Mouse (Mus musculus) small intestine, adult 10 weeks (tissue): ENCODE data around the gene Pdlim1. TPM values are rescaled to one million over a fixed set of nuclear protein-coding genes. Genes with fewer than 3 reads are reported as not detected.

Source experiments
- polyA plus RNA-seq: library from polyadenylated mRNA; stranded (reverse); fragments of 350-450 nt; fragmentation: Illumina TruSeq; extraction: RNeasy Lipid Tissue Mini Kit (QIAGEN cat#74804); gene quantifications from one replicate; pipeline ENCODE4 v1.2.3, GENCODE M21; 2014; ENCODE audit warnings: low replicate concordance

Pdlim1 gene
- polyA plus RNA-seq: 20.2 TPM

DNA sequence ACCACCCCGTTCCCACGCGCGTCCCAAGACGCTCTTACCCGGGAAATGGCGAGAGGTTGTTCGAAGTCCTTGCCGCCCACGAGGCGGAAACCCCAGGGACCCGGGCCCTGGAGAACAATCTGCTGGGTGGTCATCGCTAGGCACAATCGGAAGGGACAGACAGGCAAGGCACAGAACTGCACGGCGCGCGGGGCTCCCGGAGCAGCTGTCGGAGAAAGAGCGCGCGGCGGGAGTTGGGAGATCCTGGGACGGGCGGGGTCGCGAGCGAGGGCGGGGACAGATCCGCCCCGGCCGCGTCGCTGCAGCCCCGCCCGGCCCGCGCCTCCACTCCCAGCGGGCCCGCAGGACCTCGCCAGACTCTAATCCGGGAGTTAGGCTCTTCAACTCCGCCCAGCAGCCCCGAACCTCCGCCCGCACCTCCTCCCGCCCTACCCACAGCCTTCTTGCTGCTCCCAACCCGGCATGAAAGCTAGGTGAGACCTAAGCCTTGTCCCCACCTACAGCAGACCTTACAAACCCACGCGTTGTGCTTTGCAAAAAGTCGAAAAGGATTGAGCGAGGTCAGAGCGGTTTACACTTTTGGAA is at the start of gene Pdlim1:
Gene Pdlim1, minus strand, starts transcription at position 535 of the 585 bp plus-strand sequence.

GRCm38 (mm10) chr19:40187160-40187559 is 84.5 kb downstream of the Pdlim1 start, which contains the start of gene Cyp2c70:
Gene Cyp2c70 (minus strand): TSS chr19:40187333.

Other genes starting within 250 kb of the Pdlim1 start
- gene Cyp2c54, start 198.0 kb downstream of the Pdlim1 start, polyA plus RNA-seq: not detected
- gene Cyp2c50, start 182.2 kb downstream of the Pdlim1 start, polyA plus RNA-seq: 0.52 TPM
- 0.74 TPM for gene Cyp2c70, start 84.5 kb downstream of the Pdlim1 start, polyA plus RNA-seq
- gene Sorbs1, start 241.9 kb upstream of the Pdlim1 start, polyA plus RNA-seq: 80.5 TPM